Mouse (Mus musculus) neural tube, postnatal 0 days (tissue): ENCODE measurements around the gene Slc43a2. TPM values are rescaled to one million over a fixed set of nuclear protein-coding genes. Genes with fewer than 3 reads are reported as not detected.

Experiments used
- microRNA-seq: library from miRNA; unstranded; fragments of <30 nt; microRNA quantifications from one replicate; pipeline ENCODE4, GENCODE M21; 2016
- polyA plus RNA-seq: library from polyadenylated mRNA; unstranded; fragments of >200 nt; fragmentation: Nextera tagmentation; extraction: Ambion mirVana; gene quantifications from 2 replicates; pipeline ENCODE4 v1.2.1, GENCODE M21; 2015

Slc43a2 gene
- 13.4 and 16.8 TPM in 2 replicates for polyA plus RNA-seq

GRCm38 (mm10) chr11:75531469-75532242 lies at the start of gene Slc43a2:
Gene Slc43a2 (plus strand): TSS chr11:75531694.

GRCm38 (mm10) chr11:75486601-75487285 lies 44.8 kb upstream of the Slc43a2 start, which contains the start of gene Prpf8:
Gene Prpf8 (plus strand): TSS chr11:75486816.

GRCm38 (mm10) chr11:75509741-75510626 lies 21.5 kb upstream of the Slc43a2 start, which contains the start of gene Rilp:
Gene Rilp (plus strand): TSS chr11:75510094.

DNA sequence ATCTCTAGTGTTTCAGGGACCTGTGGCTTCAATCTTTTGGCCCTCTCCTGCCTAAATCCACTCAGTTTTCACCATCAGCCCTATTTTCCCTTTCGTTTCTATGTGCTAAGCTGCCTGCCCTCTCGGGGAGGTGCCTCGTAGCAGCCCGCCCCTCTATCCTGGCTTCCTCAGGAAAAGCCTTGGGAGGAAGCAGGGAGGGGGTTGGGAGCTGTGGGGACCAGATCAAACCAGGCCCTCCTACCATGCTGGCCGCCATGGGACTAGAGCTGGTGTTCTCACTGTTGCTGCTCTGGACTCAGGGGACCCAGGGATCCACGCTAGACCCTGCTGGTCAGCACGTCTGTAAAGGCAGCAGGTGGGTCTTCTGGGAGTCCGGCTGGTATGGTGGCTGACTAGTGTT lies 18.2 kb upstream of the Slc43a2 start, which contains the start of gene Scarf1:
Gene Scarf1 (plus strand): TSS at position 205 of the 400 bp plus-strand sequence.

GRCm38 (mm10) chr11:75587493-75588284 lies 56.2 kb downstream of the Slc43a2 start, which contains the start of gene Pitpna:
Gene Pitpna (plus strand): TSS chr11:75588097.

Small RNA genes lying within 50 kb of the gene (microRNA-seq; reads per million reads assigned to microRNA genes)
- not detected for gene Mir3971

Other genes with a start within 250 kb of the Slc43a2 start
- gene Rpa1, start 183.4 kb upstream of the Slc43a2 start, polyA plus RNA-seq, result 42.2 and 44.8 TPM in 2 replicates
- gene Smyd4, start 183.3 kb upstream of the Slc43a2 start, polyA plus RNA-seq, result 14.1 and 15.4 TPM in 2 replicates
- gene Serpinf1, start 109.0 kb upstream of the Slc43a2 start, polyA plus RNA-seq, result 59.9 and 81.4 TPM in 2 replicates
- 0.10 TPM in 1 of 2 replicates, not detected in the other for gene Serpinf2, start 92.1 kb upstream of the Slc43a2 start, polyA plus RNA-seq
- 3.8 and 4.5 TPM in 2 replicates for gene Wdr81, start 77.0 kb upstream of the Slc43a2 start, polyA plus RNA-seq
- 2.6 and 3.1 TPM in 2 replicates for gene Tlcd2, start 70.0 kb upstream of the Slc43a2 start, polyA plus RNA-seq
- gene Prpf8, start 44.9 kb upstream of the Slc43a2 start, polyA plus RNA-seq, result 26.6 and 30.1 TPM in 2 replicates
- 8.2 and 9.6 TPM in 2 replicates for gene Rilp, start 21.6 kb upstream of the Slc43a2 start, polyA plus RNA-seq
- gene Scarf1, start 18.2 kb upstream of the Slc43a2 start, polyA plus RNA-seq, result 2.9 and 3.5 TPM in 2 replicates
- gene Pitpna, start 56.4 kb downstream of the Slc43a2 start, polyA plus RNA-seq, result 131 and 134 TPM in 2 replicates
- gene Inpp5k, start 99.3 kb downstream of the Slc43a2 start, polyA plus RNA-seq, result 37.3 and 40.1 TPM in 2 replicates
- 10.4 and 11.2 TPM in 2 replicates for gene Myo1c, start 118.8 kb downstream of the Slc43a2 start, polyA plus RNA-seq
- 83.5 and 88.5 TPM in 2 replicates for gene Crk, start 147.6 kb downstream of the Slc43a2 start, polyA plus RNA-seq
- 1,289 and 1,294 TPM in 2 replicates for gene Ywhae, start 201.2 kb downstream of the Slc43a2 start, polyA plus RNA-seq